Mouse (Mus musculus): ENCODE measurements around the gene Rnf31.

The Rnf31 gene

DNA sequence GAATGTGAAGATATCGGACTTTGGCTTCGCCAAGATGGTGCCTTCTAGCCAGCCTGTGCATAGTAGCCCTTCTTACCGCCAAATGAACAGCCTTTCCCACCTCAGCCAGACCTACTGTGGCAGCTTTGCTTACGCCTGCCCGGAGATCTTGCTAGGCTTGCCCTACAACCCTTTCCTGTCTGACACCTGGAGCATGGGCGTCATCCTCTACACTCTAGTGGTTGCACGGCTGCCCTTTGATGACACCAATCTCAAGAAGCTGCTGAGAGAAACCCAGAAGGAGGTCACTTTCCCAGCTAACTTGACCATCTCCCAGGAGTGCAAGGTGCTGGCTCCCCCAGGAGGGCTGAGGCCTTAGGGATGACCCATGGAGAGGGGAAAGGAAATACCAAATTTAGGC, 60.0 kb downstream of the Rnf31 start:
- DNase-seq (ENCODE audit: low spot score), result no peak
